Mouse (Mus musculus) CH12.LX (cell line): ENCODE data around the gene Slc9a9. TPM values are rescaled to one million over a fixed set of nuclear protein-coding genes. Genes with fewer than 3 reads are reported as not detected.

Source experiments
- DNase-seq: peaks from one replicate; pipeline ENCODE4 v3.0.0-alpha.2; 2013; ENCODE audit errors: extremely low read depth
- H3K27ac ChIP-seq: 2 replicates; pipeline ENCODE4 v1.5.1; 2012; ENCODE audit warnings: low read depth, mild to moderate bottlenecking, control low read depth, moderate library complexity; ENCODE audit not compliant: insufficient read depth
- H3K27me3 ChIP-seq: replicated peaks from 2 replicates; pipeline ENCODE3; 2012; ENCODE audit warnings: inconsistent platforms
- H3K36me3 ChIP-seq, 2 experiments: replicated peaks in 1 of 2; 2 replicates each; pipeline versions ENCODE3 to v1.6.1; 2012; ENCODE audit warnings: inconsistent platforms in 1 of 2, low read length in 1 of 2, mild to moderate bottlenecking in 1 of 2, mixed read lengths in 1 of 2, moderate library complexity in 1 of 2; ENCODE audit not compliant: control insufficient read depth in 1 of 2, insufficient read depth in 1 of 2
- H3K4me1 ChIP-seq, 2 experiments: 2 replicates each; pipeline ENCODE4 v1.6.1; 2012; ENCODE audit warnings: inconsistent platforms in 1 of 2, moderate library complexity in 1 of 2; ENCODE audit not compliant: insufficient read depth in 2 of 2, control insufficient read depth in 1 of 2
- H3K4me2 ChIP-seq: 2 replicates; pipeline ENCODE4 v1.6.1; 2012; ENCODE audit warnings: low read depth, mild to moderate bottlenecking, control low read depth; ENCODE audit not compliant: poor library complexity, insufficient read depth, severe bottlenecking
- H3K4me3 ChIP-seq, 3 experiments: fragments of 150-350 bp in 1 of 3; sonication (generic) in 1 of 3; replicated peaks in 1 of 3; 2 replicates each; pipeline versions ENCODE3 to v1.5.1; 2011 to 2012; ENCODE audit warnings: low read depth in 2 of 3, low read length in 2 of 3, mild to moderate bottlenecking in 2 of 3, moderate library complexity in 2 of 3, control low read depth in 1 of 3, improper control_type of control experiment in 1 of 3, inconsistent platforms in 1 of 3, mixed read lengths in 1 of 3; ENCODE audit not compliant: poor library complexity in 1 of 3
- H3K79me2 ChIP-seq: replicated peaks from 2 replicates; pipeline ENCODE4 v1.6.1; 2012; ENCODE audit warnings: mild to moderate bottlenecking, moderate library complexity; ENCODE audit not compliant: control insufficient read depth, poor library complexity, insufficient read depth, severe bottlenecking; ENCODE audit errors: extremely low read depth
- H3K9ac ChIP-seq: 2 replicates; pipeline ENCODE4 v1.6.1; 2012; ENCODE audit warnings: low read depth, mild to moderate bottlenecking, control low read depth, moderate library complexity; ENCODE audit not compliant: insufficient read depth
- H3K9me3 ChIP-seq: replicated peaks from 2 replicates; pipeline ENCODE3; 2012; ENCODE audit warnings: low read length, inconsistent platforms, mixed read lengths
- BHLHE40 ChIP-seq: IDR thresholded peaks from 2 replicates; pipeline ENCODE4 v1.6.1; 2011; ENCODE audit warnings: mild to moderate bottlenecking, low read depth, low read length, improper control_type of control experiment
- CHD1 ChIP-seq: IDR thresholded peaks from 2 replicates; pipeline ENCODE4 v1.6.1; 2012; ENCODE audit warnings: low read depth, low read length, improper control_type of control experiment, inconsistent platforms
- CHD2 ChIP-seq: IDR thresholded peaks from 2 replicates; pipeline ENCODE4 v1.6.1; 2011; ENCODE audit warnings: low read length, improper control_type of control experiment
- CTCF ChIP-seq, 2 experiments: IDR thresholded peaks in 1 of 2; conservative IDR thresholded peaks in 1 of 2; 2 replicates each; pipeline ENCODE4 v1.5.1; 2011 to 2012; ENCODE audit warnings: low read depth in 2 of 2, low read length in 2 of 2, improper control_type of control experiment in 1 of 2, inconsistent platforms in 1 of 2, mild to moderate bottlenecking in 1 of 2, moderate library complexity in 1 of 2
- EP300 ChIP-seq: IDR thresholded peaks from 2 replicates; pipeline ENCODE4 v1.6.1; 2011; ENCODE audit warnings: low read length, improper control_type of control experiment
- ETS1 ChIP-seq: conservative IDR thresholded peaks from 2 replicates; pipeline ENCODE4 v1.6.1; 2012; ENCODE audit warnings: low read depth, mild to moderate bottlenecking, inconsistent platforms, low read length, improper control_type of control experiment, moderate library complexity
- GABPA ChIP-seq: IDR thresholded peaks from 2 replicates; pipeline ENCODE4 v1.6.1; 2012; ENCODE audit warnings: low read depth, low read length, improper control_type of control experiment, inconsistent platforms; ENCODE audit not compliant: insufficient replicate concordance
- JUND ChIP-seq: conservative IDR thresholded peaks from 2 replicates; pipeline ENCODE4 v1.6.1; 2011; ENCODE audit warnings: low read depth, low read length, improper control_type of control experiment
- KAT2A ChIP-seq: IDR thresholded peaks from 2 replicates; pipeline ENCODE4 v1.6.1; 2012; ENCODE audit warnings: low read length, improper control_type of control experiment, inconsistent platforms; ENCODE audit not compliant: insufficient replicate concordance
- MEF2A ChIP-seq: IDR thresholded peaks from 2 replicates; pipeline ENCODE4 v1.6.1; 2014; ENCODE audit warnings: low read depth, mild to moderate bottlenecking, inconsistent platforms, low read length, improper control_type of control experiment, borderline replicate concordance
- MYC ChIP-seq: IDR thresholded peaks from 2 replicates; pipeline ENCODE4 v1.6.1; 2011; ENCODE audit warnings: low read depth, mild to moderate bottlenecking, improper control_type of control experiment, low read length
- NRF1 ChIP-seq: IDR thresholded peaks from 2 replicates; pipeline ENCODE4 v1.6.1; 2014; ENCODE audit warnings: low read depth, mild to moderate bottlenecking, inconsistent platforms, low read length, improper control_type of control experiment, moderate library complexity
- PAX5 ChIP-seq: IDR thresholded peaks from 2 replicates; pipeline ENCODE4 v1.6.1; 2012; ENCODE audit warnings: low read length, inconsistent platforms, mixed read lengths
- SIN3A ChIP-seq: IDR thresholded peaks from 2 replicates; pipeline ENCODE4 v1.6.1; 2012; ENCODE audit warnings: low read length, improper control_type of control experiment, inconsistent platforms
- UBTF ChIP-seq: IDR thresholded peaks from 2 replicates; pipeline ENCODE4 v1.6.1; 2012; ENCODE audit warnings: low read depth, mild to moderate bottlenecking, inconsistent platforms, low read length, improper control_type of control experiment, moderate library complexity
- ZNF384 ChIP-seq: IDR thresholded peaks from 2 replicates; pipeline ENCODE4 v1.6.1; 2012; ENCODE audit warnings: low read depth, low read length, improper control_type of control experiment, inconsistent platforms
- dilution Hi-C: fragments of 300-500 bp; cut with MboI; formaldehyde crosslinking; loops from 2 replicates; pipeline ENCODE4 v1.14.3; 2020; ENCODE audit warnings: low sequenced_read_pairs; ENCODE audit not compliant: extremely low pct_unique_long_range_greater_than_20kb, extremely low pct_ligation_motif_present
- in situ Hi-C: fragments of 300-500 bp; cut with MboI; formaldehyde crosslinking; loops from 3 replicates; pipeline ENCODE4 v1.14.3; 2019; ENCODE audit warnings: low sequenced_read_pairs, low pct_ligation_motif_present, low pct_unique_long_range_greater_than_20kb, mixed read lengths
- polyA plus RNA-seq: library from polyadenylated mRNA; unstranded; fragments of >175 nt; gene quantifications from 2 replicates; pipeline ENCODE4 v1.2.1, GENCODE M21; 2012; ENCODE audit warnings: low read depth; ENCODE audit not compliant: insufficient read length
- total RNA-seq, 2 experiments: library from RNA; depleted of rRNA; stranded (reverse); fragments of 300-350 nt in 1 of 2; fragments of >200 nt in 1 of 2; gene quantifications; 2 replicates each; pipeline ENCODE4 v1.2.3; 2012 to 2014

The Slc9a9 gene
- total and polyA plus RNA-seq, 3 experiments: not detected

DNA sequence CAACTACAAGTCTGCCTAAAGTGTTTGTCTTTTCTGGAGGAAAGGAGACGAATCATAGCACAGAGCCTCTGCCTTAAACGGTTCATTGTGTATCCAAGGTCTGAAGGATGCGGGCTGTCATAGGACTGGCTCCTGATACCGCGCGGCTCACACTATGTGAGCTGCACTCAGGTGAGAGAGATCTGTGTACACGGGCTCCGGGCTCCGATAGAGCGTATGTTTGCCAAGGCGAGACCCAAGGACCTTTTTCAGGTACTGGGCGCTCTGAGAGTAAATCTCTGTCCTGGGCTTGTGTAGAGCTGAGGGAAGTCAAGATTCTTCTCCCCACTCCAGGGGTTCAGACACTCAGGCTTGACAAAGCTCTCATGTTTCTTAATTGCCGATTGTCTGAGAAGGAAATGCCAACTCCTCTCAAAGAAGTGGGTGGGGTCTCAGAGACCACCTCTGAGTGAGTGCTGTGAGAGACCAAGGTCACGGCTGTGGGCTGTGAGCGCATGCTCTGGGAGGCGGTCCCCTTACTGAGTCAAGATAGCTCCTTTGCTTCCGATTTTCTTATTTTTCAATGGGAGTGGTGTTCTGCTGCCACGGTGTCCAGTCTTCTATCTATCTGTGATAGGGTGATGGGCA is 10.9 kb downstream of the Slc9a9 start:
- Histone ChIP-seq H3K27ac (no peak overlapping the region), H3K9me3 (peaks cover 69% of the 10 kb centered on the region), H3K36me3 (no peaks in the 10 kb centered on the region), H3K4me3 (no peak overlapping the region), H3K9ac (no peak overlapping the region), H3K4me2 (no peak overlapping the region), H3K27me3 (no peaks in the 10 kb centered on the region), H3K4me1 (no peaks in the 10 kb centered on the region), H3K79me2 (no peaks in the 10 kb centered on the region)
- no peak for TF ChIP-seq SIN3A
- no peak for TF ChIP-seq CHD1
- no peak for TF ChIP-seq BHLHE40
- no peak for TF ChIP-seq PAX5
- TF ChIP-seq ETS1: no peak
- TF ChIP-seq CTCF (conservative IDR thresholded peaks at IDR 0.05 in 1 of 2, IDR thresholded peaks at IDR 0.05 in 1 of 2; ENCODE audit: low read depth in 2 of 2, low read length in 2 of 2): no peak
- no peak for TF ChIP-seq JUND
- TF ChIP-seq UBTF: no peak
- TF ChIP-seq MEF2A: no peak
- in situ Hi-C loops (no loop called here), dilution Hi-C loops (no loop called here)
- DNase-seq: no peak

- H3K4me2 ChIP-seq: no peak overlapping the region
- no peak overlapping the region for H3K4me3 ChIP-seq
- TF ChIP-seq EP300 (no peak), NRF1 (no peak), KAT2A (no peak), GABPA (no peak), CHD2 (no peak), ZNF384 (no peak), ETS1 (no peak), CTCF (conservative IDR thresholded peaks at IDR 0.05 in 1 of 2, IDR thresholded peaks at IDR 0.05 in 1 of 2; ENCODE audit: low read depth in 2 of 2, low read length in 2 of 2) (no peak), MYC (no peak)
- H3K36me3 ChIP-seq: no peaks in the 10 kb centered on the region
- H3K27ac ChIP-seq: no peak overlapping the region
- H3K27me3 ChIP-seq: no peaks in the 10 kb centered on the region
- peaks cover 68% of the 10 kb centered on the region for H3K9me3 ChIP-seq
- no peak overlapping the region for H3K9ac ChIP-seq
- DNase-seq: no peak
- in situ Hi-C loops: no loop called here
- H3K4me1 ChIP-seq: no peaks in the 10 kb centered on the region
- H3K79me2 ChIP-seq: no peaks in the 10 kb centered on the region
- dilution Hi-C loops: no loop called here
Observed at GRCm38 (mm10) chr9:94681095-94681487, 11.4 kb downstream of the Slc9a9 start.
